Mouse (Mus musculus) erythroblast, embryonic 14.5 days (primary cell): Measurements from ENCODE around the gene Gusb. TPM values are rescaled to one million over a fixed set of nuclear protein-coding genes. Genes with fewer than 3 reads are reported as not detected.
A peak's percentile ranks its signal among the peaks of the same experiment; 100 is the strongest.

Source experiments
- H3K27me3 ChIP-seq: 2 replicates; pipeline ENCODE4 v1.6.1; 2012; ENCODE audit warnings: inconsistent platforms; ENCODE audit not compliant: control insufficient read depth
- H3K36me3 ChIP-seq: 2 replicates; pipeline ENCODE4 v1.6.1; 2012; ENCODE audit warnings: mild to moderate bottlenecking, inconsistent platforms; ENCODE audit not compliant: control insufficient read depth
- H3K4me1 ChIP-seq: 2 replicates; pipeline ENCODE4 v1.6.1; 2012; ENCODE audit warnings: inconsistent platforms; ENCODE audit not compliant: control insufficient read depth
- H3K4me3 ChIP-seq: replicated peaks from 2 replicates; pipeline ENCODE3; 2012; ENCODE audit warnings: moderate library complexity, mild to moderate bottlenecking, inconsistent platforms
- H3K9me3 ChIP-seq: 2 replicates; pipeline ENCODE4 v1.6.1; 2012; ENCODE audit warnings: low read length, inconsistent platforms, mixed read lengths; ENCODE audit not compliant: control insufficient read depth
- GATA1 ChIP-seq: IDR thresholded peaks from 2 replicates; pipeline ENCODE4 v1.6.1; 2012; ENCODE audit warnings: low read length, inconsistent platforms, mixed read lengths
- TAL1 ChIP-seq: IDR thresholded peaks from 3 replicates; pipeline ENCODE4 v1.6.1; 2012; ENCODE audit warnings: low read length, inconsistent platforms, mixed read lengths
- polyA plus RNA-seq: library from polyadenylated mRNA; stranded (reverse); fragments of >175 nt; gene quantifications from 2 replicates; pipeline ENCODE4 v1.2.3, GENCODE M21; 2012

The Gusb gene
- polyA plus RNA-seq, 1 experiment, result 0.28 TPM

- no peak for TF ChIP-seq TAL1
- H3K9me3 ChIP-seq, result no peaks in the 10 kb centered on the region
- H3K4me1 ChIP-seq, result peaks cover 57% of the 10 kb centered on the region
- peaks cover 18% of the 10 kb centered on the region for H3K36me3 ChIP-seq
- H3K27me3 ChIP-seq, result peaks cover 12% of the 10 kb centered on the region
- no peak overlapping the region for H3K4me3 ChIP-seq
These were observed 24.8 kb upstream of the Gusb start for GRCm38 (mm10) chr5:130027696-130028095.

DNA sequence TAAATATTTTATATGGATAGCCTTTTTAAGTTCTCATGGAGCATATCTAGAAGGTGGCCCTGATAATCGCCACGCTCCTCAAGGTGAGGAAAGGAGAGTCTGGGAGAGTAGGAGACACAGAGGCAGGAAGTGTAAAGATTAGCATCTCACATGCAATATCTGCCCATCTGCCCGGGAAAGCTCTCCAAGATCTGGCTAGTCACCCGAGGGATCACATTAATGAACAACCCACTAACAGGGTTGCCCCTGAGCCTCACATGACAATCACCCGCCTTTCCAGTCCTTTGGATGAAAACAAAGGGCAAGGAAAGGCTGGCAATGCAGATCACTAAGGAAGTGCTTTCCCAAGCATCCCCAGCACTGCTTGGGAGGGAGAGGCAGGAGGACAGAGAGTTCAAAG lies 24.3 kb upstream of the Gusb start:
- H3K4me1 ChIP-seq, result peaks cover 51% of the 10 kb centered on the region
- peaks cover 12% of the 10 kb centered on the region for H3K27me3 ChIP-seq
- H3K36me3 ChIP-seq, result peaks cover 14% of the 10 kb centered on the region
- H3K4me3 ChIP-seq, result no peak overlapping the region
- no peaks in the 10 kb centered on the region for H3K9me3 ChIP-seq
- TF ChIP-seq TAL1 (no peak), GATA1 (no peak)

DNA sequence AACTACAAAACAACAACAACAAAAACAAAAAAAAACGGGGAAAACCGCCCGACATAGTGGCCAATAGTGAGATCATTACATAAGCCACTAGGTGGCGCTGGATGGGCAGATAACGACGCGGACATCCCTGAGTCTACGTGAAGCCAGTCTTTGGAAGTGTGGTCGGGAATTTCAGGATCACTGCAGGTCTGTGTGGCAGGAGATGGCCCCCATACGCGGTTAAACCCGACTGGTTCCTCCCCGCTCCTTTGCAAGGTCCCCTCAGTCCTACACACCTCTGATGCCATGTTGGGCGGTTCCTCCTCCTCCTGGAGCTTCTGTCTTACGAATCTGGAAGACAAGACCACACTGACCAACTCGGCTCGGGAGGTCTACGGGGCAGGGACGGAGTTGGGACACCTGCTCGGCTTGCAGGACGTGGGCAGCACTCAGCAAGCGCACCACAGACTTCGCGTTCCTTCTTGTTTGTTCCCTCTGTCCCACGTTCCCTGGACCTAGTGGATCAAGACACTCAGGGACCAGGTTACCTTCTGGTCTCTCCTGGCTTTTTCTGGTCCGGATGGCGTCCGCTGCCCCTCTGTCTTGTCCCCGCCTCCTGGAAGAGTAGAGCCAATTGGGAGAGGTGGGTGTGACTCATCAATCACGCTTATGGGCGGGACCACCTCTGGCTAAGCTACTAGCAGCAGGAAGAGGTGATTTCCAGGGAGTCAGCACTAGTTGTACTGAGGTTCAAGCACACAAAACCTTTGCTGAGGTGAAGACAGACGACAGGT lies 21.1 kb upstream of the Gusb start:
- Histone ChIP-seq H3K4me3 (peak overlapping the region; percentile 82), H3K9me3 (no peaks in the 10 kb centered on the region), H3K4me1 (peaks cover 31% of the 10 kb centered on the region), H3K27me3 (peaks cover 12% of the 10 kb centered on the region), H3K36me3 (peaks cover 4% of the 10 kb centered on the region)
- TF ChIP-seq GATA1 (peak; percentile 72), TAL1 (no peak)

GRCm38 (mm10) chr5:130023067-130023766 lies 20.4 kb upstream of the Gusb start:
- Histone ChIP-seq H3K4me3 (peak overlapping the region; percentile 82), H3K27me3 (peaks cover 12% of the 10 kb centered on the region), H3K4me1 (peaks cover 24% of the 10 kb centered on the region), H3K36me3 (peaks cover 8% of the 10 kb centered on the region), H3K9me3 (no peaks in the 10 kb centered on the region)
- TF ChIP-seq GATA1 (no peak), TAL1 (no peak)

- H3K36me3 ChIP-seq, result peaks cover 11% of the 10 kb centered on the region
- H3K27me3 ChIP-seq, result peaks cover 7% of the 10 kb centered on the region
- H3K4me1 ChIP-seq, result peaks cover 24% of the 10 kb centered on the region
- H3K9me3 ChIP-seq, result no peaks in the 10 kb centered on the region
- TF ChIP-seq TAL1, result no peak
- TF ChIP-seq GATA1, result no peak
- H3K4me3 ChIP-seq, result no peak overlapping the region
These were observed 19.5 kb upstream of the Gusb start for GRCm38 (mm10) chr5:130022366-130022765.

- H3K36me3 ChIP-seq, result peaks cover 12% of the 10 kb centered on the region
- no peak overlapping the region for H3K4me3 ChIP-seq
- peaks cover 1% of the 10 kb centered on the region; the same call in 1 of the 2 replicates for H3K27me3 ChIP-seq
- H3K9me3 ChIP-seq, result no peaks in the 10 kb centered on the region
- TF ChIP-seq TAL1, result no peak
- no peak for TF ChIP-seq GATA1
- peaks cover 25% of the 10 kb centered on the region for H3K4me1 ChIP-seq
These were observed 18.6 kb upstream of the Gusb start for GRCm38 (mm10) chr5:130021361-130021966.

DNA sequence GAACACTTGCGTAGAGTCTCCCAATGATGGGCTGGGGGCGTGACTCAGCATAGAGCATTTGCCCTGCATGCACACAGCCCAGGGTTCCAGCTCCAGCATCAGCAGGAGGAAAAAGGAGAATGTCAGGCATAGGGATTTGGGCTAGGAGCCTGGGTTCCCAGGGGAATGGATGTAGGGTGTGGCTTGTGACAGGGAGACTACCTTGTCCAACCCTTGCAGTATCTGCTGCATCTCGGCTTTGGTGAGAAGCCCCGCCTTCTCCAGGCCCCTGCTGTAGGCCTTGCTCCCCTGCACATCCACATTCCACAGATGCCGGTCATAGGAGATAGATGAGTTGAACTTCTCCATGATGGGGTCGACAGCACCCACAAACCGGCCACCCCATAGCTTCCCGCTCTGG lies 16.6 kb upstream of the Gusb start:
- peaks cover 25% of the 10 kb centered on the region for H3K36me3 ChIP-seq
- no peaks in the 10 kb centered on the region for H3K27me3 ChIP-seq
- H3K4me1 ChIP-seq, result peaks cover 26% of the 10 kb centered on the region
- TF ChIP-seq TAL1 (no peak), GATA1 (no peak)
- H3K9me3 ChIP-seq, result peaks cover 2% of the 10 kb centered on the region
- no peak overlapping the region for H3K4me3 ChIP-seq

DNA sequence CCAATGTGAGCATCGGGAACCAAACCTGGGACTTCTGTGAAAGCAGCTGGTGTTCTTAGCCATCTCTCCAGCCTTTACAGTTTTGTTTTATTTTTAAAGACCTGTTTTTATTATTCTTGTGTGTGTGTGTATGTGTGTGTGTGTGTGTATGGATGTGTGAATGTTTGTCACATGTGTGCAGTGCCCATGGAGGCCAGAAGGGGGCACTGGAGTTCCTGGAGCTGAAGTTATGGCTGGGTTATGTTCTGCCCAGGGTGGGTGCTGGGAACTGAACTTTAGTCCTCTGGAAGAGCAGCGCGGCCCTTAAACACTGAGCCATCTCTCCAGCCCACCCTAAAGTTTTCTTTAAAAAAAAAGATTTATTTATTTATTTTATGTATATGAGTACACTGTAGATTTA lies 12.3 kb upstream of the Gusb start:
- peaks cover 50% of the 10 kb centered on the region for H3K36me3 ChIP-seq
- H3K9me3 ChIP-seq, result peaks cover 20% of the 10 kb centered on the region
- no peaks in the 10 kb centered on the region; the same call in 1 of the 2 replicates for H3K27me3 ChIP-seq
- no peak for TF ChIP-seq TAL1
- no peak for TF ChIP-seq GATA1
- peaks cover 16% of the 10 kb centered on the region for H3K4me1 ChIP-seq
- no peak overlapping the region for H3K4me3 ChIP-seq

- TF ChIP-seq GATA1 (no peak), TAL1 (no peak)
- peaks cover 8% of the 10 kb centered on the region for H3K4me1 ChIP-seq
- peaks cover 34% of the 10 kb centered on the region for H3K36me3 ChIP-seq
- peaks cover 24% of the 10 kb centered on the region for H3K9me3 ChIP-seq
- H3K27me3 ChIP-seq, result no peaks in the 10 kb centered on the region; the same call in 1 of the 2 replicates
- no peak overlapping the region for H3K4me3 ChIP-seq
These were observed 8.1 kb upstream of the Gusb start for GRCm38 (mm10) chr5:130010961-130011360.
